Mouse (Mus musculus) adrenal gland, adult (tissue): ENCODE data around the gene Trp63.
A peak's percentile ranks its signal among the peaks of the same experiment; 100 is the strongest.

Source experiments
- DNase-seq, 2 experiments: peaks; one replicate each; pipeline ENCODE4 v3.0.0; 2022 to 2023; ENCODE audit warnings: low spot score in 1 of 2; ENCODE audit not compliant: inconsistent age in 2 of 2

Gene Trp63

GRCm38 (mm10) chr16:25865096-25865869 is 181.7 kb downstream of the Trp63 start:
- peak in 1 of 2 experiments; percentile 28 for DNase-seq

GRCm38 (mm10) chr16:25871503-25871902 is 187.9 kb downstream of the Trp63 start:
- DNase-seq: no peak

- DNase-seq: no peak
Observed at GRCm38 (mm10) chr16:25875681-25876080, 192.1 kb downstream of the Trp63 start.

- no peak for DNase-seq
Observed at GRCm38 (mm10) chr16:25877416-25877965, 193.9 kb downstream of the Trp63 start.

GRCm38 (mm10) chr16:25878116-25878515 is 194.6 kb downstream of the Trp63 start:
- no peak for DNase-seq

- no peak for DNase-seq
Observed at GRCm38 (mm10) chr16:25899071-25899470, 215.5 kb downstream of the Trp63 start.

- no peak for DNase-seq
Observed at GRCm38 (mm10) chr16:25899657-25900056, 216.1 kb downstream of the Trp63 start.

GRCm38 (mm10) chr16:25900389-25900908 is 216.9 kb downstream of the Trp63 start:
- DNase-seq: no peak

- no peak for DNase-seq
Observed at GRCm38 (mm10) chr16:25912185-25912584, 228.6 kb downstream of the Trp63 start.

- DNase-seq: no peak
Observed at GRCm38 (mm10) chr16:25934181-25934580, 250.6 kb downstream of the Trp63 start.
